Mouse (Mus musculus) WW6 (cell line): ENCODE measurements around the gene Fuom.

Source experiments
- DNase-seq: peaks from one replicate; pipeline ENCODE4 v3.0.0-alpha.2; 2013; ENCODE audit warnings: low read depth, low spot score

Fuom gene

DNA sequence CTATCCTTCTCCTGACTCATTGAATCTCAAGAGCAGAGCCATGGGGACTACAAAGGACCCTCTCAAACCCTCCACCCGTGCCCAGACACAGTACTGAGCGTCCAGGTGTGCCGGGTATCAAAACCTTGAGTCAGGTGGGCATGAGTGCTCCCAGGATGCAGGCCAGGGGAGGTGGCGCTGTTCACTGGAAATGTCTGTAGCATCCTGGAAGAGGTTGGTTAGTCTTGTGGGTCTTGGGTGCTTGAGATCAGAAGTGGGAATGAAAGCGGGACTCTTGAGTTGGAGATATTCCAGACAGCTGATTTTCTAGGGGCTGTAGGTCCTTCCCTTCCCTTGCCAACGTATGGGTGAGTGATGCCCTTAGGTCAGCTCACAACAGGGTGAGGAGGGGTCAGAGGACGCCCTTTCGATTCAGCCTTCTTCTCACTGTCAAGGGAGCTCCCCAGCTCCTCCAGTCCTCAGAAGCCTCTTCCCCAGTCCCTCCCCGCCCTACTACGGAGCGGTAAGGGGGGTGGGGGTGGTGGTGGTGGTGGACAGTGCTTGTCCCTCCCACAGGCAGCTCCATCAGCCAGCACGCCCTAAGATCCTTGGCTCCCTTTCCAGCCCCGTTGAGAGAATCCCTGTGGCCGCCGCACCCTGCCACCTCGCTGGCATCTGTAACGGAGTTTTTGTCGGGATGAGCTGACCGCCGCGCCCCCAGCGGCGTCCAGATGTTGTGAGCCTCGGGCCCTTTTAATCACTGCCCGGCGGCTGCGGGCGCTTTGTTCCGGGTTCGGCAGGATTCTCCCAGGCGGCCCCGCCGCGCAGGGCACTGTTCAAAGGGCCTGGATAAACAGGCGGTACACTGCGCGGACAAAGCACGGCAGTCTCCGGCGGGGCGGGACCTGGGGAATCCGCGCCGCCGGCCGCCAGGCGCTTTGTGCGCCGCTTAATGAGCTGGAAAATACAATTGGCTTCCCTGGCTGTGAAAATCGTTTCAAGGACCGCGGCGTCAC lies 44.5 kb downstream of the Fuom start:
- no peak for DNase-seq

DNA sequence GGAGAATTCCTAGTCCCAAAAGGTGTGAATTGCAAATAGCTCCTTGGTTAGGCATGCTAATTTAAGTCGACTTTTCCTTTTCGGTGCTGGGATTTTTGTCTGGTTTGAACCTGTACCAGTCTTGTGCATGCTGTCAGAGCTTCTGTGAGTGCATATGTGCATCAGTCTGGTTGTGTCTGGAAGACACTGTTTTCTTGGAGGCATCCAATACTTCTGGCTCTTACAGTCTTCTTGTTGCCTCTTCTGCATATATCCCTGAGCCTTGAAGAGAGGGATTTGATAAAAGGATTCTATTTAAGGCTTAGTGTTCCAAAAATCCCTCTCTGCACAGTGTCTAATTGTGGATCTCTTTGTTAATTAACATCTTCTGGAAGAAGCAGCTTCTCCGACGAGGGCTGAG lies 48.1 kb downstream of the Fuom start:
- no peak for DNase-seq

DNA sequence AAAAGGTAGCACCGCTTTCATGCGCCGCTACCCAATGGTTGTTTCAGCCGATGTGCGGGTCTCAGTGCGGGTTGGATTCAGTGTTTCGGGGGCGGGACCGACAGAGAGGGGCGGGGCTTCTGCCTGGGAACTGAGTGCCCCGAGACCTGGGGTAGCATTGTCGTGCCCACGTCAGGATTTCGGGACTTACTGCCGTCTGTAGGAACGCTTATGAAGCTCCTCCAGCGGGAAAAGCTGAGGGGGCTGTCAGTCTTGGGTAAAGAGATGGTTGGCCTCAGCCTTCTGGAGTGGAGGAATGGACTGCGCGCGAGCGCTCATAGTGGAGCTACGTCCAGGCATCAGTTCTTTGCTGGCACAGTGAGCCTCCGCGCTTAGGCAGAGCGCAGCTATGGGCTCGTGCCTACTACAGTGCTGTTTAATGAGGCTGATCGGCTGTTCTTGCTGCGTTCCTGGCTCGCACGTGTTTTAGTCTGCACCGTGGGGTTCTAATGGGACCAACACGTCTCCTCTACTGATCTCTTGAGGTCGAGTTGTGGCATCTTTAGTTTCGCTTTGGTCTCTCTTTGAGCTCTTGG lies 53.0 kb downstream of the Fuom start:
- no peak for DNase-seq

DNA sequence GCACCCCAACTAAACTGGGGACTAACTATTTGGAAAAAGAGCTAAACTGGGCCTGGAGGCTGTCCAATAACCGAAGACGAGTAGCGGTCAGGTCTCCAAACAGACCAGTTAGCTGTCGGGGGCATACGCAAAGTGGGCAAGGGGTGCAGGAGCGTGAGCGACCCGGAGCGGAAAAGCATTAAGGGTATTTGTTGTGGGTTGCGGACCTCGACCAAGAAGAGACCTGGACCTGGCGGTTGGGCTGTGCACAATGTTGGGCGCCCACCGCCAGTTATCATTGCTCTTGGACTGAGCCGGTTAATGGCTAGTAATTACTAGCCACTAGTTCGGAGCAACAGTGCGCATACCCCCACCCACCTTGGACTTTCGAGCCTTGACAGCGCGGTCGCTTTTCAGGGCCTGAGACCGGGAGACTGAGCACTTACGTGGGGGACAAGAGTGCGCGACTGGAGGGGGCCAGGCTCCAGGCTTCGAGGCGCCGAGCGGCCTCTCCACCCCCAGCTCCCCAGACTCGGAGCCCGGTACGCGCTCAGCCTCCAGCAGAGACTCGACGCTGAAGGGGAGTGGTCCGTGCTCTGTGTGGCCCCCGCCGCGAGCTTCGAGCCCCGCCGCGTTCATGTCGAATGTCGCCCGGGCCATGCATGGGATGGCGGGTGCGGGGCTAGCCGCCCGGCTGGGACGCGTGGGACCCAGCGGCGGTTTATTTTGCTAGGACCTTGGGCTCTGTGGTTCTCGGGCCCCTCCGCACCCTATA lies 53.7 kb downstream of the Fuom start, which contains the start of gene Msx3:
Msx3 (minus strand) TSS at position 729 of the 754 bp plus-strand sequence.
- no peak for DNase-seq

DNA sequence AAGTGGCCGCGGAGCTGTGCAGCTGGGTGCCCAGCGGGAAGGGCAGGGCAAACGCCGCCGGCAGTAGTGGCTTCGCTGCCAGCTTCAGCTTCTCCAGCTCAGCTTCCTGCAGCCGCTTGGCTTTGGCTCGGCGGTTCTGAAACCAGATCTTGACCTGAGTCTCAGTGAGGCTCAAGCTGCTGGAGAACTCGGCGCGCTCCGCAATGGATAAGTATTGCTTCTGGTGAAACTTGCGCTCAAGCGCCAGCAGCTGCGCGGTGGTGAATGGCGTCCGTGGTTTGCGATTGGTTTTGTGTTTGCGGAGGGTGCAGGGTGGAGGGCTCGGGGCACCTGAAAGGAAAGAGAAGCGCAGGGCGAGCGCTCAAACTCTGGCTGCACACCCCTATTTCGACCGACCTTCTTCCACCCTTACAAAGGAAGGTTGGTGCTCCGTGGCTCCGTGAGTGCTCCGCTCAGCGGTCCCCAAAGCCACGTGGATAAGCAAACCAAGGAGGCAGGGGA lies 54.4 kb downstream of the Fuom start:
- no peak for DNase-seq
